Mouse (Mus musculus) heart, postnatal 4 days (tissue): ENCODE results near the gene Ssc5d. TPM values are rescaled to one million over a fixed set of nuclear protein-coding genes. Genes with fewer than 3 reads are reported as not detected.
"Not testable (repeated sequence)": the region's sequence is repeated elsewhere in the genome, so short reads cannot be mapped to it uniquely, and the experiment has no call there.

Experiments
- DNase-seq: peaks from one replicate; pipeline ENCODE4 v3.0.0; 2021
- total RNA-seq, 2 experiments: library from RNA; stranded (reverse); gene quantifications; 2 replicates each; pipeline ENCODE4 v1.2.3; 2021

Gene Ssc5d
- total RNA-seq = 10 to 100 TPM in 1 of 2 experiments, 1 to 10 TPM in 1; 8.7 to 11.1 TPM

DNA sequence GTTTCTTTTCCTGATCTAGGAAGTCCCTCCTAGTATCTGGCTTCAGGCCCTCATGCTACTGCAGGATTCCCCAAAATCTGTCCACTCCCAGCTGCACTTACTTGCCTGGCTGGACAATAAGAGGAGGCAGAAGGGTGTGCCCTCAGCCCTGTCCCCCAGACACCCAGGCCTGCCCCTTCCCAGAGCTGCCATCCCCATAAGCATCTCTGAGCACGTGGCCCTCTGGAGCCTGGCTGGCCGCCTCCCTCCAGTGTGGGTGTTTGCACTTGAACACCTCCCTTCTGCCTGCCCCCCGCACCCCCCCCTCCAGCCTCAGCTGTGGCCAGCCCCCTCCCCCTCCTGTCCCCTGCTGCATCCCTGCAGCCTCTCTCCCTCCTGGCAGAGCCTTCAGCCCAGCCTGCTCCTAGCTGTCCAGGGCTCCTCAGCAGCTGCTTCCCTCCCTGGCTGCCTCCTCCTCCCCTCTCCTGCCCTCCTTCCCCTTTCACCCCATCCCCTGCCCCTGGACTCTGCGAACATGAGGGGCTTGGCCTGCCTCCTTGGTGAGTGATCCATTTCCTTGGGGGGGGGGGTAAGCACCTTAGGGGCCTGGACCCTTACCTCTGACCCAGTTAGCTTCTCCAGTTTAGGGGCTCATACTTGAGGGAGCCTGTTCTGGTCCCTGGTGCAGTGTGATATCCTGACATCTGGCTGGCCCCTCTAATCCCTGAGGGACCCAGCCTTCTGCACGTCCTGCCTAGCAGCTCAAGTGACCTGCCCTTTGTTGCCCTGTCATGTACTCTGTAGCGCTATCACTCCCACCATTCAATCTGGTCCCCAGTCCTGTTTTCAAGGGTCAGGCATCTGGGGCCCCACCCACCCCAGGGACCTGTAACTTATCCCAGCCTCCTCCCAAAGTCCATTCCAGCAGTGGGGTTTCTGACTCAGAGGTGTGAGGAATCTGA lies at the start of gene Ssc5d:
Gene Ssc5d (plus strand): TSS at position 345 of the 941 bp plus-strand sequence.
- peak; percentile 70 for DNase-seq

DNA sequence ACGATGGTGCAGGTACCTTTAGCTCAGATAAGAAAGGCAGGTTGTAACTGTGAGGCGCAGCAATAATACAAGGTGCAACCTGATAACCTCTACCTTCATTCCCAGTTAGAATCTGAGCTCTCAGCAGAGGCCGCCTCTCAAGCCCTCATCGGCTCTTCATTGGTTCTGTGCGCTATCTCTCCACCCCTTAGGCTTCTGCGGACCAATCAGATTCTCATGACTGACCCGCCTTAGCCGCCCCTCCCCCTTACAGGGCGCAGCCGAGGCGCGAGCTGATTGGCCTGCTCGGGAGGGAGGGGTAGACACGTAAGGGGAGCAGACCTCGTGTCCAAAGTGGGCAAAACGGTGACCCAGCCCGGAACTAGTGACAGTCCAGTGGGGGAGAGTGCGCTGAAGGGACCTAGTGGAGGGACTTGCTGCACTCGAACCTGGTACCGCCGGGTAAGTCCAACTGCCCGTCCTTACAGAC lies 48.8 kb upstream of the Ssc5d start, which contains the start of gene Isoc2a:
Gene Isoc2a (plus strand): TSS at position 401 of the 469 bp plus-strand sequence.
- peak; percentile 90 for DNase-seq

DNA sequence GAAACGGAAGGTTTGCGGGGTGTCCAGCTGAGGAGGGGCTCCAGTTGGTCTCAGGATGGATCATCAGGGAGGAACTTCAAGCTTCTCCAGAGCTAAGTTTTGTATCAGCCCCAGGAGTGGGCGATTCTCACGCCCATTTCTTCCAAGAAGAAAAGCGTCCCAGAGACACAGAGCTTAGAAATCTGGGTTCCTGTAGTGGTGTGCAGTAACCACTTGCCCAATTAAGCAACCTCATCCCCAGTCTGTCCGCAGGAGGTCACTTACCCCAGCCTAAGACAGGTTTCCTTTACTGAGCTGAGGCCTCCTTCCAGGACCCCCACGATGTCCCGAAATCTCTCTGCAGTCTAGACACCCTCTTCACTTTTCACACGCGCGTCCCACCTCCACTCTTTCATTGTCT lies 48.4 kb upstream of the Ssc5d start:
- DNase-seq = no peak

GRCm38 (mm10) chr7:4878186-4878585 lies 47.4 kb upstream of the Ssc5d start:
- no peak for DNase-seq

DNA sequence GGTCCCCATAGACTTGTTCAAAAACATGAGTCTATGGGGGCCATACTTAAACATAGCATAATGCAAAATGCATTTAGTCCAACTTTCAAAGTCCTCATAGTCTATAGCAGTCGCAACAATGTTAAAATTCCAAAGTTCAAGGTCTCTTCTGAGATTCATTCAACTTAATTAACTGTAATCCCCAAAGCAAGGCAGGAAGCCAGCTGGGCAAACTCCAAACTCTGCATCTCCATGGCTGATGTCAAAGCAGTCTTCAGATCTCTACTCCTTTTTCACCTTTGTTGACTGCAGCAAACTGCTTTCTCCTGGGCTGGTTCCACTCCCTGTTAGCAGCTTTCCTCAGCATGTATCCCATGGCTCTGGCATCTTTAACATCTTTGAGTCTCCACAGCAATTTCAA lies 46.5 kb upstream of the Ssc5d start:
- DNase-seq = not testable (repeated sequence)

DNA sequence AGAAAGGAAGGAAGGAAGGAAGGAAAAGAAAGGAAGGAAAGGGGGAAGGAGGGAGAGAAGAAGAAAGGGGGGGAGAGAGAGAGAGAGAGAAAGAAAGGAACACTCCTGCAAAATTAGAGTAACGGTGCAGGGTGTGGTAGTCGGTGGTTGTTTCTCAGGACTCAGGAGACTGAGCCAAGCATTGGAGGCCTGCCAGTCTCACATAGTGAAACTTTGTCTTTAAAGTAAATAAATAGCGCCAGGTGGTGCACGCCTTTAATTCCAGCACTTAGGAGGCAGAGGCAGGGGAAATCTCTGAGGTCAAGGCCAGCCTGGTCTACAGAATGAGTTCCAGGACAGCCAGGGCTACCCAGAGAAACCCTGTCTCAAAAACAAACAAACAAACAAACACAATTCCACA lies 38.9 kb upstream of the Ssc5d start:
- no peak for DNase-seq

- DNase-seq = no peak
Observed at GRCm38 (mm10) chr7:4895186-4895585, 30.4 kb upstream of the Ssc5d start.

- no peak for DNase-seq
Observed at GRCm38 (mm10) chr7:4898851-4899648, 26.5 kb upstream of the Ssc5d start.

- no peak for DNase-seq
Observed at GRCm38 (mm10) chr7:4899649-4900522, 25.7 kb upstream of the Ssc5d start.

GRCm38 (mm10) chr7:4900523-4900851 lies 25.1 kb upstream of the Ssc5d start:
- DNase-seq = no peak

GRCm38 (mm10) chr7:4901171-4901570 lies 24.4 kb upstream of the Ssc5d start:
- DNase-seq = peak; percentile 63

DNA sequence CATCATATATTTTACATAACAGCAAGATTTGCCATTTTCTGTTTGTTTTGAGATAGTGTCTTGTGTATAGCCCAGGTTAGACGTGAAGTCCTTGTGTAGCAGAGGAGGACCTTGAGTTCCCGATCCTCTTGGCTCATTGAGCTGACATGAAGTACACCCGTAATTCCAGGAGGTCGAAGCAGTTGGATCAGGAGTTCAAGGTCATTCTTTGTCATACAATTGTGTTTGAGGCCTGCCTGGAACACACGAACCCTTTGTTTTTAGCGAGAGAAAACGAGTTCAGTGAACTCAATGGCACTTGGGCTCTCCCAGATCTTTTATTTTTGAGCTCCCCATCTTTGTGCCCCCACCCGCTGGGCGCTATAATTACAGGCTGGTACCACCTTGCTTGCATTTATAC lies 23.2 kb upstream of the Ssc5d start:
- DNase-seq = no peak

DNA sequence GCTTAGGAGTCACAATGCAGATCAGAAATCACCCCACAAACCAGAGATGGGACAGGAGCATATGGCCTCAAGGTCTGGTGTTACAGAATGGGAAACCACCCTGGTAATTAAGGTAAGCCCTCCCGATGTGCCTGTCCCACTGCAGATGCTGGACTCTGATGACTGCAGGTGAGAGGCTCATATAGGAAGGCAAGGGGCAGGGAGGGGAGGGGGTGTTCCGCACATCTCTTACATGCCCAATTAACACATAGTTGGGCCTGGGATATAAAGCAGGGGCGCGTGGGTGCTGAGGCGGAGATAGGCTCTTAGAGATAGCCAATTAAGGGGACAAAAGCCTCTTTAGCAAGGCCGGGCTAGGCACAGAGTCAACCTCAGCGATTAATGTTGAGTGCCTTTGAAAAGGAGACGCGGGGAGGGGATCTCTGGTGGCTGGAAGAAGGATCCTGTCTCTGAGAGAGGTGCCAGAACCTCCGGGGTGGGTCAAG lies 19.1 kb upstream of the Ssc5d start, which contains the start of gene Gm36210:
Gene Gm36210 (minus strand): TSS at position 51 of the 485 bp plus-strand sequence.
- no peak for DNase-seq

DNA sequence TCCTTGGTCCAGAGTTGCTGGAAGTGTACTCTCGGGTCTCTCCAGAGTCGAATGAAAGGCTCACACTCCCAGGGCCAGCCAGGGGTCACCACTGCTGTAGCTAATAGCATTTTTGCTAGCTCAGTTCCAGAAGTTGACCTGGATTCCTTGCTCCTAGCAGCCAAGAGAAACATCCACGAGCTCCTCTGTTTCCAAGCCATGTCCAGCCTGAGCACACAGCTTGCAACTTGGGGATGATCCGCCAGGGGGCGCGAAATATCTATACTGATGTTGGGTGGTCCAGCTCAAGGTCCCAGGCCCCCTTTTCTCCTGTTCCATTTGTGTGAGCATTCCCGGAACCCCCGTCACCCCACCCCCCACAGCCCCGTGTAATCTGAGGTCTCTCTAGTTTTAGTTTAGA lies 14.0 kb upstream of the Ssc5d start:
- DNase-seq = peak; percentile 82

GRCm38 (mm10) chr7:4912248-4912647 lies 13.3 kb upstream of the Ssc5d start:
- no peak for DNase-seq

DNA sequence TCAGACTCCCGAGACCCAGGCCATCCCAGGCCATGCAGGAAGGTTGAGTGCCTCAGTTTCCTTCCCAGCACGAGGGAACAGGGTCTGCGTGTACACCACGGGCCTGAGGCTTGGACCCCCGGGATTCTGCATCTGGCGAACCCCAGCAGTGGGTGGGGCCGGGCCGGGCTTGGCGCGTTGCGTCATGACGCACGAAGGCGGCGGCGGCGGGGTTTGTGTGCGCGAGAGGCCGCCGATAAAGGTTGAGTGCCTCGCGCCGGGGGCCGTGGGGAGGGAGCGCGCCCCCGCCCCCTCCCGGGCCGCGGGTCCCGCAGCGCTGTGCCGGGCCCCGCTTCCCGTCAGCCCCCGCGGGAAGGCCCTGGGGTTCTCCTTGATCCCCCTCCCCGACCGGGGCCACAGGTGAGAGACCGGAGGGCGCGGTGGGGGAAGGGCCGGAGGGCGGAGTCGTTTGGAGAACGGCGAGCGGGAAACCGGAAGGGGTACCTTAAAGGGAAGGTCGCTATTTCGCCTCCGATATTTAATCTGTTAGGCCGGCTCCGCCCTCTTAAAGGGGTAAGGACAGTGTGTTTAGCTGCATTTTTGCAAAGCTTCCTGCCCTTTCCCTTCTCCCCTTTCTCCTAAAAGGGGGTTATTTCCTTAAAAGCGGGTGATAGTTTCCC lies 10.4 kb upstream of the Ssc5d start, which contains the start of gene Zfp628:
Gene Zfp628 (plus strand): TSS at position 211 of the 659 bp plus-strand sequence.
- DNase-seq = peak; percentile 95

DNA sequence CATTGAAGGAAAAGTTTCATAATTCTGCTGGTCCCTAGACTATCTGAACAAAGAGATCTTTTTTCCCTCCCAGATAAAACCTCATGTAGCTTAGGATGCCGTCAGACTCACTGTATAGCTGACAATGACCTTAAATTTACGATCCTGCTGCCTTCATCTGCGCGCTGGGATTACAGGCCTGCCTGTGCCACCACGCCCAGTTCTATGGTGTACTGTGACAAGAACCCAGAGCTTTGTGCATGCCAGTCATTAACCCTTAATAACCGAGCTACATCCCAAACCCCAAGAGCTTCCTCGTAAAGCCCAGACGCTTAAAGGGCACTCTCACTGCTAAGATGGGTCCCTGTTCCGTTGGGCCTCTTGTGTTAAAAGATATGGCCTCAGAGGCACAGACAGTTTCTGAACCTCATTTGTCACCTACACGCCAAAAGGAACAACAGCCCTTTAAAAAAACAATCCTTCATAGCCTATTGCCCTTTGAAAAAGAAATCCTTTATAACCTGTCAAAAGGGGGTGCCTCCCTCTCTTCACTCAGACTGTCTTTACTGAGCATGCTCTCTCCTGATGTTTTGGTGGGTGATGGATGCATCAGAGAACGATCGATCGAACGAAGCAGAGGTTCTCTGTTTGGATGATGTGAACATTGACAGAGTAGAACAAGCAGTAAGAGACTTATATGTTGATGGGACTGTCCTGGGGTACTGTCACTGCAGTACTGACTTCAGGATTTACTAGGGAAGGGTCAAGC lies 9.7 kb upstream of the Ssc5d start:
- no peak for DNase-seq

DNA sequence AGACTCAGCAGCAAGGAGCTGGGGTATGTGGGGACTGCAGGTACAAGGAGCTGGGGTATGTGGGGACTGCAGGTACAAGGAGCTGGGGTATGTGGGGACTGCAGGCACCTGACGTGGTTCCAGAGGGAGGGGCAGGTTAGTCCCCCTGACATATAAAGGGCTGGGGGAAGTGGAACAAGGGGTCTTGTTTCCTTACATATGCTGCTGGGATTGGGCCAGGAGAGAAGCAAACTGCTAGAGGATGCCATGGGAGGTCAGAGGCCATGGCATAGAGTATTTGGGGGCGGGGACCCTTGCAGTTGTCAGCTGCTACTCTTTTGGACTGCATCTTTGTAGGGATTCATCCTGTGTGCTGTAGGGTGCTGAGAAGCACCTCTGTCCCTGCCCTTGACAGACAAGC lies 8.1 kb upstream of the Ssc5d start:
- no peak for DNase-seq

DNA sequence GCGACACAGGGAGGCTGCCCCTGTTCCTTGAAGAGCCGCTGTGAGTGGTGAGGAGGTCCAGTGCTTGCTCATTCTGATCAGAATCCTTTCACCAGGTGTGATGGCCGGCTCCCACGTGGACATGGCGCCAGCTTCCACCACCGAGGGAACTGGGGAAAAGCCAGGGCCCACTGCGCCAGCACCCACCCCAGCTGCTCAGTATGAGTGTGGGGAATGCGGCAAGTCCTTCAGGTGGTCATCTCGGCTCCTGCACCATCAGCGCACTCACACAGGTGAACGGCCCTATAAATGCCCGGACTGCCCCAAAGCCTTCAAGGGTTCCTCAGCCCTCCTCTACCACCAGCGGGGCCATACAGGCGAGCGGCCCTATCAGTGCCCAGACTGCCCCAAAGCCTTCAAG lies 6.9 kb upstream of the Ssc5d start:
- no peak for DNase-seq

DNA sequence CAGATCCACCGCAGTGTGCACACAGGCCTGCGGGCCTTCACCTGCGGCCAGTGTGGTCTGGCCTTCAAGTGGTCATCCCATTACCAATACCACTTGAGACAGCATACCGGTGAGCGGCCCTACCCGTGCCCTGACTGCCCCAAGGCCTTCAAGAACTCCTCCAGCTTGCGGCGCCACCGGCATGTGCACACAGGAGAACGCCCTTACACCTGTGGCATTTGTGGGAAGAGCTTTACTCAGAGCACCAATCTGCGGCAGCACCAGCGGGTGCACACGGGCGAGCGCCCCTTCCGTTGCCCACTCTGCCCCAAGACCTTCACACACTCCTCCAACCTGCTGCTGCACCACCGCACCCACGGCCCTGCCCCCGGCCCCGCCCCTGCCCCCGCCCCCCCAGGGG lies 6.5 kb upstream of the Ssc5d start:
- DNase-seq = no peak

GRCm38 (mm10) chr7:4919971-4920370 lies 5.6 kb upstream of the Ssc5d start:
- no peak for DNase-seq
